Mouse (Mus musculus): ENCODE results near the gene Sox6. TPM values are rescaled to one million over a fixed set of nuclear protein-coding genes. Genes with fewer than 3 reads are reported as not detected.

The Sox6 gene
- polyA plus RNA-seq, 1 experiment from 2014 or later = 24.3 TPM

DNA sequence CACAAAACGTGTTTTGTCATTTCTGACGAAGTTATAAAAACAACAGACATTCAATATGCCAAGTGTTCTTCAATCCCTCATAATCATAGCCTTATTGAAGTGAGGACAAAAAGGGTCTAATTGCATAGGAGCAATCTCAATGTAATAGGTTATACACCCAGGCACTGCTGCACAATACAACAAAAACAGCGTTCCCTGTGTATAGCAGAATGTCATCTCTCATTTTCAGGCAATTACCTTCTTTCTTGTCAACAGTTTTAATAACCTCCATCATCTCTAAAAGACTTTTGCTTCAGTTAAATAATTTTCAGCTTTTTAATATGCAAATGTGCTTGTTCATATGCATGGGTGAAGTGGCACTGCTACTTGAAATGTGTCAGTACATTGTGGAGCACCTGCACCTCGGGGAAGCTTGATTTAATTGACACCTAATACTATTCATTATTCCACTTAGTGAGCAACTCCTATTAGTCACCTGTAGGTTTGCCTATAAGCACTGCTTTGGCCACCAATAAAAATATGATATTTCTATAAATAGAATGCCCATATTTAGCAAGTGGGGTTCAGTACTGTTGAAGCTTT, 292.8 kb downstream of the Sox6 start:
- Histone ChIP-seq H3K9ac (ENCODE audit: low read depth, low read length) (no peak overlapping the region), H3K27ac (no peak overlapping the region), H3K9me3 (replicated peaks; ENCODE audit: low read length) (no peaks in the 10 kb centered on the region), H3K27me3 (ENCODE audit: insufficient read depth, low read length) (no peaks in the 10 kb centered on the region), H3K4me1 (replicated peaks; ENCODE audit: insufficient read depth, low read length) (0 out of 2 replicates have a peak, but pooled peaks cover 5% of the 10 kb centered on the region), H3K4me2 (ENCODE audit: low read length) (no peak overlapping the region), H3K4me3 (replicated peaks; ENCODE audit: low read depth, low read length) (no peak overlapping the region), H3K36me3 (ENCODE audit: insufficient read depth, low read length) (no peaks in the 10 kb centered on the region)
- WGBS = 74% methylated on average over 4 of the region's 4 CpGs
- ATAC-seq (replicated peaks; ENCODE audit: low FRiP score, low read depth) = no peak
- no peak for TF ChIP-seq CTCF (IDR thresholded peaks at IDR 0.05; ENCODE audit: low read depth)
- DNase-seq (ENCODE audit: low spot score) = no peak

DNA sequence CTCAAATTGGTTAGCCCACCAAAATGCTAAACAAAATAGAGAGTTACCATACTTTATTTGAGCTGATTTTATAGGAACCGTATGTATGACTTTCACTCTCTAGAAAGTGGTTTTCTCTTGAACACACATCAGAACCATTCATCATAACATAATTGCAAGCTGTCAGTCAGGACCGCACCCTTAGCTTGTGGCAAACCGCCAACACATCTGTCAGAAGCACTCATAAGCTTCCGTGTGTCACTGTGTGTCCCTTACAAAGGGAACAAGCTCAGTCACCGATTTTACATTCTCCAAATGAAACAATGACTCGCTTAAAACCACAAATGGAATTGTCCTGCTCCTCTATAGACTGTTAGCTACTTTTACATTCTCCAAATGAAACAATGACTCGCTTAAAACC, 304.5 kb downstream of the Sox6 start:
- WGBS = 78% methylated on average over 7 of the region's 7 CpGs
- Histone ChIP-seq H3K27ac (no peak overlapping the region), H3K4me1 (replicated peaks; ENCODE audit: insufficient read depth, low read length) (no peaks in the 10 kb centered on the region), H3K9me3 (replicated peaks; ENCODE audit: low read length) (no peaks in the 10 kb centered on the region), H3K4me3 (replicated peaks; ENCODE audit: low read depth, low read length) (no peak overlapping the region), H3K4me2 (ENCODE audit: low read length) (no peak overlapping the region), H3K27me3 (ENCODE audit: insufficient read depth, low read length) (no peaks in the 10 kb centered on the region), H3K36me3 (ENCODE audit: insufficient read depth, low read length) (no peaks in the 10 kb centered on the region), H3K9ac (ENCODE audit: low read depth, low read length) (no peak overlapping the region)
- ATAC-seq (replicated peaks; ENCODE audit: low FRiP score, low read depth) (no peak), DNase-seq (ENCODE audit: low spot score) (no peak)
- TF ChIP-seq CTCF (IDR thresholded peaks at IDR 0.05; ENCODE audit: low read depth) = no peak

DNA sequence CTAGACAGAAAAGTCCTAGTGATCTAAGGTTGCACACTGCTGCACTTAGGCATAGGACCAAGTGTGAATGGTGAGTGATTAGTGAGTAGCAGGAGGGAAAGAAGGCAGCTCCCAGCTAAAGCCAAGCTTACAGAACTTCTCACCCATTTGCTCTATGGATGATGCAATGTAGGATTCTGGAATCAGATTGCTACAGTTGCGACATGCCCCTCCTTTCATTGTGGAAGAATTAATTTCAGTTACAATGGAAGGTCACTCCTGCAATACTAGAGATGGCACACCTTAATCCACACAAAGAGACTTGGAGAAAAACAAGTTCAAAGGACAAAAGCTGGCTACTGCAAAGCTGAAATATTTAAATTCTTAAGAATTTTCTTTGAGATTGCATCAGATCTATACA, 305.8 kb downstream of the Sox6 start:
- DNase-seq (ENCODE audit: low spot score) = no peak
- Histone ChIP-seq H3K27ac (no peak overlapping the region), H3K4me2 (ENCODE audit: low read length) (no peak overlapping the region), H3K36me3 (ENCODE audit: insufficient read depth, low read length) (no peaks in the 10 kb centered on the region), H3K27me3 (ENCODE audit: insufficient read depth, low read length) (no peaks in the 10 kb centered on the region), H3K9ac (ENCODE audit: low read depth, low read length) (no peak overlapping the region), H3K4me1 (replicated peaks; ENCODE audit: insufficient read depth, low read length) (no peaks in the 10 kb centered on the region), H3K4me3 (replicated peaks; ENCODE audit: low read depth, low read length) (no peak overlapping the region), H3K9me3 (replicated peaks; ENCODE audit: low read length) (no peaks in the 10 kb centered on the region)
- no peak for TF ChIP-seq CTCF (IDR thresholded peaks at IDR 0.05; ENCODE audit: low read depth)
- no peak for ATAC-seq (replicated peaks; ENCODE audit: low FRiP score, low read depth)
- WGBS = 78% methylated on average over 1 of the region's 1 CpGs

DNA sequence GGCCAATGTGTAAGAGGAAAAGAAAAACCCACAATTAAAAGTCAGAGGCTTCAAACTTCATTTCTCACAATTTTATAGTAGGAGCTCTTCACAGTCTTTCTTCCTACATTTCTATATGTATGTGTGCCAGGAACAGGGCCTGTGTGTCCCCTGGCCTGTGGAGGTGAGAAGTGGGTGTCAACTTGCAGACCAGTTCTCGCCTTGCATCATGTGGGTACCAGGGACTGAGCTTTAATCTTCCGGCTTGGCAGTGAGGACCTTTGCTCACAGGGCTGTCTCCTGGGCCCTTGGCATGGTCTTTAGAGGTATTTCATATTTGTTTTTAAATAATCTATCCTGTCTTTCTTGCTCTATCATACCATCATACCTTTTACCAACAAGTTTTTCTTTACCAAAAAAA, 311.8 kb downstream of the Sox6 start:
- no peaks in the 10 kb centered on the region for H3K4me1 ChIP-seq (replicated peaks; ENCODE audit: insufficient read depth, low read length)
- ATAC-seq (replicated peaks; ENCODE audit: low FRiP score, low read depth) = no peak

DNA sequence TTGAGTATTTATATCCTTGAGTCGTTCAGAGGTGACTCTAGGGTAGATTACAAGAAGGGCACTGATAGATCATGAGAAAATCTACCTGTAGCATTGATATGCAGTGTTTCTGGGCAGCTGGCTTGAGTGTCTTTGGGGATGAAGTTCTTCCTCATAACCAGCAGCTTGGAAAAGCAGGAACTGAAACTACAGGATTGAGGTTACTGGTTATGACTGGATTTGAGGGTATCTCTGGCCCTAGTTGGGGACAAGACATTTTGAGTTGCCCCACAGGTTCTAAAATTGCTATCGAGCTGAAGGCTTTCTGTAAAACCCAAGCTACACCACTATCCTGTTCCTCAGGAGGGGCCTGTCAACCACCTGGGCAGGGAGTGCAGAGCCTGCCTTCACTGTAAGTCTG, 314.2 kb downstream of the Sox6 start:
- Histone ChIP-seq H3K27ac (no peak overlapping the region), H3K4me2 (ENCODE audit: low read length) (no peak overlapping the region), H3K27me3 (ENCODE audit: insufficient read depth, low read length) (no peaks in the 10 kb centered on the region), H3K9me3 (replicated peaks; ENCODE audit: low read length) (no peaks in the 10 kb centered on the region), H3K4me1 (replicated peaks; ENCODE audit: insufficient read depth, low read length) (no peaks in the 10 kb centered on the region), H3K36me3 (ENCODE audit: insufficient read depth, low read length) (no peaks in the 10 kb centered on the region), H3K9ac (ENCODE audit: low read depth, low read length) (no peak overlapping the region), H3K4me3 (replicated peaks; ENCODE audit: low read depth, low read length) (no peak overlapping the region)
- 92% methylated on average over 2 of the region's 2 CpGs for WGBS
- no peak for DNase-seq (ENCODE audit: low spot score)
- no peak for TF ChIP-seq CTCF (IDR thresholded peaks at IDR 0.05; ENCODE audit: low read depth)
- ATAC-seq (replicated peaks; ENCODE audit: low FRiP score, low read depth) = no peak

More for the DNA sequence above, 311.8 kb downstream of the Sox6 start:
- Histone ChIP-seq H3K27ac (no peak overlapping the region), H3K36me3 (ENCODE audit: insufficient read depth, low read length) (no peaks in the 10 kb centered on the region), H3K9me3 (replicated peaks; ENCODE audit: low read length) (no peaks in the 10 kb centered on the region), H3K4me3 (replicated peaks; ENCODE audit: low read depth, low read length) (no peak overlapping the region), H3K4me2 (ENCODE audit: low read length) (no peak overlapping the region), H3K27me3 (ENCODE audit: insufficient read depth, low read length) (no peaks in the 10 kb centered on the region), H3K9ac (ENCODE audit: low read depth, low read length) (no peak overlapping the region)
- WGBS = 76% methylated on average over 2 of the region's 2 CpGs
- no peak for DNase-seq (ENCODE audit: low spot score)
- TF ChIP-seq CTCF (IDR thresholded peaks at IDR 0.05; ENCODE audit: low read depth) = no peak

DNA sequence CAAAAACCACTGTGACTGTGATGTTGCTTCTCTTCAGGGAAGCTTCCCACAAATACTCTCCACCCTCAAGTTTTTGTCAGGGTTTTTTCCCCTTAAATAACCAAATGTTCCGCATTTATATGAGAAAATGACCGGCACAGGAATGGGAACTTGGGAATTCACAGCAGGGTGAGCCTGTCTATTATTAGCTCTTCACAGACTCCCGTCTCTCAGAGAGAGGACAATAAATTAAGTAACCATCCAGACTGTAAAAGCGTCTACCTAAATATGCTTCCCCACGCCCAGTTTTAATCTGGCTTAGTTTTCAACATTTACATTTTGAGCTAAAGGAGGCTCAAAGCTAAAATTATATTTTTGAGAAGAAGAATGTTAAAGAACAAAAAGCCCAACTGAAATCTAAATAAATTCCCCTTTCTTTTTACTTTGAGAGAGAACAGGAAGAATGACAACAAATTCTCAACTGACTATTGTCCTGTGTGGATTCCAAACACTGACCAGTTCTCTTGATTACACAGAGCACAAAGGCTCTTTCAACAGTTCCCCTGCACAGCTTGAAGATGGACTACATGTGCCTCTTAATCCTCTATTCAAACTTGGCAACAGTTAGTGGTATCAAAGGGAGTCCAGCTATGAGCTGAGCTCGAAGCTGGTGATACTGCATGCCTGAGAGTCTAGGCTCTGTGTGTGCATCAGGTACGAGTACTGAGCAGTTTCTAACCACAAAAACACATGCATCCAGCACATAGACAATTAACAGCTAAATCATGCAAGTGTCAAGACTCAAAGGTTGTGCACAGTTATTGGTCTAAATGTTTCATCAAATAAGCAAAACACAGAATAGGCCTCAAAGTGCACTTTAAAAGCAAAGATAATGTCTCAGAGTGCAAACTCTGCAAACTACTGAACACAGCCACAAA, 316.7 kb downstream of the Sox6 start:
- DNase-seq (ENCODE audit: low spot score) = no peak
- Histone ChIP-seq H3K27me3 (ENCODE audit: insufficient read depth, low read length) (no peaks in the 10 kb centered on the region), H3K36me3 (ENCODE audit: insufficient read depth, low read length) (no peaks in the 10 kb centered on the region), H3K4me2 (ENCODE audit: low read length) (no peak overlapping the region), H3K9me3 (replicated peaks; ENCODE audit: low read length) (no peaks in the 10 kb centered on the region), H3K4me3 (replicated peaks; ENCODE audit: low read depth, low read length) (no peak overlapping the region), H3K27ac (no peak overlapping the region), H3K4me1 (replicated peaks; ENCODE audit: insufficient read depth, low read length) (no peaks in the 10 kb centered on the region), H3K9ac (ENCODE audit: low read depth, low read length) (no peak overlapping the region)
- ATAC-seq (replicated peaks; ENCODE audit: low FRiP score, low read depth) = no peak
- 26% methylated on average over 7 of the region's 7 CpGs for whole genome bisulfite sequencing
- no peak for TF ChIP-seq CTCF (IDR thresholded peaks at IDR 0.05; ENCODE audit: low read depth)

Measured in kidney, postnatal 0 days (tissue).